Comparison of ENCODE assay signal across 10 mouse cellular contexts in genomic region chr10:62132691-62133281, GRCm38 (mm10). TPM values are rescaled to one million over a fixed set of nuclear protein-coding genes. Genes with fewer than 3 reads are reported as not detected.
DNase-seq lines count a peak whose midpoint lies in the region; ATAC-seq and TF ChIP-seq lines count a peak whose summit lies in the region.
"Had no signal": no experiment of that assay in that cellular context is flagged by ENCODE, and none has a peak within 500 bp of the region (broad histone marks: within the 10 kb centered on the region; RNA-seq: fewer than 3 reads in every experiment).

Gene Neurog3 (plus strand): TSS chr10:62133090.

- peak; percentile 35 for DNase-seq in kidney, postnatal 10 days
- no peak for DNase-seq in kidney, postnatal 36 days
- no peak for DNase-seq in limb, embryonic 14.5 days (ENCODE audit: low spot score)
- DNase-seq in frontal cortex, postnatal 36 days (ENCODE audit: low spot score in 2 of 2), result no peak
- no peak for DNase-seq in left cerebral cortex, postnatal 14 days (ENCODE audit: low spot score in 2 of 2)
- no peak for DNase-seq in layer of hippocampus, adult 2 months (ENCODE audit: low spot score in 2 of 2)

- peak within 1 kb of the TSS; percentile 17; the same call in 1 of the 2 replicates for H3K4me3 ChIP-seq in forebrain, embryonic 13.5 days
- H3K4me3 ChIP-seq in limb, embryonic 14.5 days (replicated peaks; ENCODE audit: low read length), result peak within 1 kb of the TSS; percentile 22
- peak within 1 kb of the TSS; percentile 24 for H3K4me3 ChIP-seq in neural tube, embryonic 15.5 days (replicated peaks)
- H3K4me3 ChIP-seq in layer of hippocampus, adult 2 months, result no peak within 1 kb of the TSS
- H3K4me3 ChIP-seq: erythroblast, embryonic 14.5 days had no signal

- WGBS in forebrain, embryonic 13.5 days, result under 1% methylated on average over 29 of the region's 29 CpGs
- under 1% methylated on average over 28 of the region's 29 CpGs for WGBS in limb, embryonic 14.5 days
- WGBS in neural tube, embryonic 15.5 days, result under 1% methylated on average over 24 of the region's 29 CpGs

- no peak within 1 kb of the TSS for H3K27ac ChIP-seq in forebrain, embryonic 13.5 days
- no peak within 1 kb of the TSS for H3K27ac ChIP-seq in limb, embryonic 14.5 days (replicated peaks; ENCODE audit: low read depth, low read length)
- H3K27ac ChIP-seq in neural tube, embryonic 15.5 days (replicated peaks), result no peak within 1 kb of the TSS
- no peak within 1 kb of the TSS for H3K27ac ChIP-seq in layer of hippocampus, adult 2 months

- no peak for TF ChIP-seq CTCF in layer of hippocampus, adult 2 months (conservative IDR thresholded peaks at IDR 0.05)

- H3K4me2 ChIP-seq in forebrain, embryonic 13.5 days, result peak within 1 kb of the TSS; percentile 48
- H3K4me2 ChIP-seq in limb, embryonic 14.5 days (replicated peaks; ENCODE audit: low read depth, low read length, severe bottlenecking), result peak within 1 kb of the TSS; percentile 44
- H3K4me2 ChIP-seq in neural tube, embryonic 15.5 days, result peak within 1 kb of the TSS; percentile 50

- H3K36me3 ChIP-seq in forebrain, embryonic 13.5 days (ENCODE audit: poor library complexity, severe bottlenecking), result no peaks in the 10 kb centered on the region
- H3K36me3 ChIP-seq in limb, embryonic 14.5 days (ENCODE audit: control insufficient read depth, insufficient read depth, low read length), result no peaks in the 10 kb centered on the region
- no peaks in the 10 kb centered on the region for H3K36me3 ChIP-seq in neural tube, embryonic 15.5 days

- no peak within 1 kb of the TSS for H3K9ac ChIP-seq in forebrain, embryonic 13.5 days
- no peak within 1 kb of the TSS for H3K9ac ChIP-seq in limb, embryonic 14.5 days (ENCODE audit: low read depth, low read length, severe bottlenecking)
- no peak within 1 kb of the TSS for H3K9ac ChIP-seq in neural tube, embryonic 15.5 days (replicated peaks)

- no peak for ATAC-seq in forebrain, embryonic 13.5 days
- ATAC-seq in limb, embryonic 14.5 days (ENCODE audit: low FRiP score, low read depth), result no peak
- no peak for ATAC-seq in neural tube, embryonic 15.5 days (ENCODE audit: low FRiP score)

- peaks cover 23% of the 10 kb centered on the region for H3K4me1 ChIP-seq in forebrain, embryonic 13.5 days
- H3K4me1 ChIP-seq in limb, embryonic 14.5 days (ENCODE audit: control insufficient read depth, insufficient read depth, low read length), result peaks cover 4% of the 10 kb centered on the region
- peaks cover 57% of the 10 kb centered on the region for H3K4me1 ChIP-seq in neural tube, embryonic 15.5 days

- intact Hi-C loops in left cerebral cortex, postnatal 14 days (cut with DNase I), result loop anchor here (5.0 kb wide), 1 partner anchor 40 kb away; no protein-coding TSS in a partner anchor

- no peak for TF ChIP-seq POLR2A in limb, embryonic 14.5 days (IDR thresholded peaks at IDR 0.05; ENCODE audit: borderline replicate concordance, extremely low read depth, insufficient read depth, insufficient read length)

- peaks cover 100% of the 10 kb centered on the region for H3K27me3 ChIP-seq in forebrain, embryonic 13.5 days
- H3K27me3 ChIP-seq in limb, embryonic 14.5 days (ENCODE audit: control insufficient read depth, insufficient read depth, low read length), result peaks cover 97% of the 10 kb centered on the region
- H3K27me3 ChIP-seq in neural tube, embryonic 15.5 days (replicated peaks), result peaks cover 98% of the 10 kb centered on the region

- no peaks in the 10 kb centered on the region for H3K9me3 ChIP-seq in forebrain, embryonic 13.5 days (replicated peaks)
- no peaks in the 10 kb centered on the region for H3K9me3 ChIP-seq in limb, embryonic 14.5 days (ENCODE audit: control insufficient read depth, low read length)
- no peaks in the 10 kb centered on the region for H3K9me3 ChIP-seq in neural tube, embryonic 15.5 days (replicated peaks)

RNA-seq across cellular contexts. Expression of gene Neurog3, which starts in this region (rescaled TPM):
- 0.15 and 0.41 TPM in 2 replicates for polyA plus RNA-seq in forebrain, embryonic 13.5 days (2015; fragmentation: Nextera tagmentation; extraction: Ambion mirVana)
- not detected in 2 replicates for polyA plus RNA-seq in limb, embryonic 14.5 days (2012; rRNA removed)
- polyA plus RNA-seq in limb, embryonic 14.5 days (2014; fragmentation: Nextera tagmentation; extraction: Ambion mirVana), result not detected in 2 replicates
- polyA plus RNA-seq in neural tube, embryonic 15.5 days (2015; fragmentation: Nextera tagmentation; extraction: Ambion mirVana), result 0.35 and 0.68 TPM in 2 replicates
- not detected for total RNA-seq in left cerebral cortex, postnatal 14 days (2021)
- total RNA-seq in layer of hippocampus, adult 2 months (2021), result not detected
- total RNA-seq: megakaryocyte-erythroid progenitor cell, adult 5-6 weeks had no signal
- polyA plus RNA-seq: erythroblast, embryonic 14.5 days had no signal
